Mouse (Mus musculus) right cerebral cortex, adult 18-20 months (tissue): ENCODE measurements around the gene Pde1b.

Experiments
- DNase-seq: peaks from one replicate; pipeline ENCODE4 v3.0.0; 2022; ENCODE audit warnings: mixed read lengths

Gene Pde1b

GRCm38 (mm10) chr15:103564981-103565380, 62.1 kb downstream of the Pde1b start, which contains the start of gene Glycam1:
TSS of gene Glycam1 (minus strand) at chr15:103565081.
- no peak for DNase-seq
